Mouse (Mus musculus): ENCODE measurements around the gene Fam50b.

- TF ChIP-seq CTCF (IDR thresholded peaks at IDR 0.05; ENCODE audit: low read depth) (no peak), EP300 (IDR thresholded peaks at IDR 0.05; ENCODE audit: low read depth) (no peak)
These were observed 23.2 kb upstream of the Fam50b start for GRCm38 (mm10) chr13:34711410-34711809.

All from heart, postnatal 0 days (tissue).